Mouse (Mus musculus) midbrain, postnatal 0 days (tissue): ENCODE measurements around the gene Dync1h1. TPM values are rescaled to one million over a fixed set of nuclear protein-coding genes. Genes with fewer than 3 reads are reported as not detected.

Experiments used
- ATAC-seq: fragments of 200-750 bp; cut with Nextera tagmentation; 2 replicates; pipeline ENCODE4 v1.8.0; 2017; ENCODE audit warnings: moderate number of reproducible peaks, mild to moderate bottlenecking, moderate TSS enrichment, moderate library complexity; ENCODE audit not compliant: low FRiP score
- DNase-seq: peaks from one replicate; pipeline ENCODE4 v3.0.0-alpha.2; 2015; ENCODE audit warnings: low spot score
- H3K27ac ChIP-seq: fragments of 300-500 bp; sonication (generic); 2 replicates; pipeline ENCODE4 v1.5.1; 2014; ENCODE audit warnings: low read depth, mild to moderate bottlenecking, low read length, mixed read lengths
- H3K27me3 ChIP-seq: fragments of 300-500 bp; sonication (generic); 2 replicates; pipeline ENCODE4 v1.6.1; 2014; ENCODE audit warnings: low read length, control low read depth, mixed read lengths; ENCODE audit not compliant: insufficient read depth
- H3K36me3 ChIP-seq: fragments of 300-500 bp; sonication (generic); 2 replicates; pipeline ENCODE4 v1.6.1; 2014; ENCODE audit warnings: low read length, control low read depth, mixed read lengths; ENCODE audit not compliant: insufficient read depth
- H3K4me1 ChIP-seq: fragments of 300-500 bp; sonication (generic); 2 replicates; pipeline ENCODE4 v1.6.1; 2014; ENCODE audit warnings: mild to moderate bottlenecking, control low read depth, antibody characterized with exemption, low read length, mixed read lengths; ENCODE audit not compliant: insufficient read depth
- H3K4me2 ChIP-seq: fragments of 300-500 bp; sonication (generic); 2 replicates; pipeline ENCODE4 v1.6.1; 2014; ENCODE audit warnings: low read depth, mild to moderate bottlenecking, low read length, mixed read lengths; ENCODE audit not compliant: poor library complexity, severe bottlenecking
- H3K4me3 ChIP-seq: fragments of 300-500 bp; sonication (generic); 2 replicates; pipeline ENCODE4 v1.5.1; 2014; ENCODE audit warnings: low read depth, mild to moderate bottlenecking, low read length, moderate library complexity
- H3K9ac ChIP-seq: fragments of 300-500 bp; sonication (generic); replicated peaks from 2 replicates; pipeline ENCODE4 v1.6.1; 2014; ENCODE audit warnings: mild to moderate bottlenecking, low read length, moderate library complexity, mixed read lengths; ENCODE audit not compliant: poor library complexity, severe bottlenecking
- H3K9me3 ChIP-seq: fragments of 300-500 bp; sonication (generic); 2 replicates; pipeline ENCODE4 v1.6.1; 2016; ENCODE audit warnings: low read length, control low read depth
- CTCF ChIP-seq: IDR thresholded peaks from 2 replicates; pipeline ENCODE4 v1.5.1; 2016; ENCODE audit warnings: antibody characterized with exemption, mild to moderate bottlenecking
- WGBS: fragments of 180-500 bp; shearing (Covaris S2); extraction: QIAGEN DNeasy Blood & Tissue Kit; methylation state at CpG from one replicate; pipeline ENCODE4 v1.1.7; 2014; 5-methylcytosine and 5-hydroxymethylcytosine counted together
- polyA plus RNA-seq: library from polyadenylated mRNA; unstranded; fragments of >200 nt; fragmentation: Nextera tagmentation; extraction: Ambion mirVana; gene quantifications from 2 replicates; pipeline ENCODE4 v1.2.1, GENCODE M21; 2015
- total RNA-seq: library from RNA; depleted of rRNA; stranded (reverse); fragments of >200 nt; gene quantifications from 2 replicates; pipeline ENCODE4 v1.2.3, GENCODE M21; 2014

Dync1h1 gene
- total and polyA plus RNA-seq, 2 experiments from 2014 or later: 60.3 to 271 TPM

- WGBS: 95% methylated on average over 7 of the region's 7 CpGs
These were observed 43.1 kb upstream of the Dync1h1 start for GRCm38 (mm10) chr12:110558175-110558574.

GRCm38 (mm10) chr12:110563383-110563782 is 37.9 kb upstream of the Dync1h1 start:
- H3K9me3 ChIP-seq: no peaks in the 10 kb centered on the region
- H3K27ac ChIP-seq: no peak overlapping the region
- DNase-seq (no peak), ATAC-seq (no peak)
- H3K36me3 ChIP-seq: peaks cover 53% of the 10 kb centered on the region
- WGBS: 62% methylated on average over 11 of the region's 11 CpGs
- no peaks in the 10 kb centered on the region for H3K4me1 ChIP-seq
- no peak overlapping the region for H3K9ac ChIP-seq
- no peak for TF ChIP-seq CTCF
- H3K4me3 ChIP-seq: no peak overlapping the region
- no peaks in the 10 kb centered on the region for H3K27me3 ChIP-seq
- no peak overlapping the region for H3K4me2 ChIP-seq

More at GRCm38 (mm10) chr12:110558175-110558574, 43.1 kb upstream of the Dync1h1 start:
- Histone ChIP-seq H3K4me1 (no peaks in the 10 kb centered on the region), H3K36me3 (peaks cover 58% of the 10 kb centered on the region), H3K9me3 (no peaks in the 10 kb centered on the region), H3K4me2 (no peak overlapping the region), H3K4me3 (no peak overlapping the region), H3K27me3 (no peaks in the 10 kb centered on the region), H3K27ac (no peak overlapping the region), H3K9ac (no peak overlapping the region)
- no peak for DNase-seq
- no peak for ATAC-seq
- no peak for TF ChIP-seq CTCF

- Histone ChIP-seq H3K27ac (no peak overlapping the region), H3K36me3 (peaks cover 52% of the 10 kb centered on the region), H3K4me2 (no peak overlapping the region), H3K27me3 (no peaks in the 10 kb centered on the region), H3K9me3 (no peaks in the 10 kb centered on the region), H3K4me3 (no peak overlapping the region), H3K9ac (no peak overlapping the region), H3K4me1 (no peaks in the 10 kb centered on the region)
- no peak for TF ChIP-seq CTCF
- WGBS: 96% methylated on average over 11 of the region's 11 CpGs
- DNase-seq (no peak), ATAC-seq (no peak)
These were observed 36.4 kb upstream of the Dync1h1 start for GRCm38 (mm10) chr12:110564848-110565247.

- H3K4me1 ChIP-seq: no peaks in the 10 kb centered on the region
- no peak overlapping the region for H3K4me2 ChIP-seq
- no peak overlapping the region for H3K9ac ChIP-seq
- H3K9me3 ChIP-seq: no peaks in the 10 kb centered on the region
- H3K27me3 ChIP-seq: no peaks in the 10 kb centered on the region
- ATAC-seq: no peak
- H3K4me3 ChIP-seq: no peak overlapping the region
- 88% methylated on average over 9 of the region's 9 CpGs for WGBS
- no peak overlapping the region for H3K27ac ChIP-seq
- no peak for DNase-seq
- peaks cover 56% of the 10 kb centered on the region for H3K36me3 ChIP-seq
- no peak for TF ChIP-seq CTCF
These were observed 34.9 kb upstream of the Dync1h1 start for GRCm38 (mm10) chr12:110566366-110566765.

- Histone ChIP-seq H3K27ac (no peak overlapping the region), H3K4me1 (no peaks in the 10 kb centered on the region), H3K4me2 (no peak overlapping the region), H3K27me3 (no peaks in the 10 kb centered on the region), H3K9ac (no peak overlapping the region), H3K9me3 (no peaks in the 10 kb centered on the region), H3K36me3 (peaks cover 48% of the 10 kb centered on the region), H3K4me3 (no peak overlapping the region)
- DNase-seq (no peak), ATAC-seq (no peak)
- 95% methylated on average over 10 of the region's 10 CpGs for WGBS
- TF ChIP-seq CTCF: no peak
These were observed 30.2 kb upstream of the Dync1h1 start for GRCm38 (mm10) chr12:110571050-110571449.

GRCm38 (mm10) chr12:110572351-110572750 is 28.9 kb upstream of the Dync1h1 start:
- Histone ChIP-seq H3K4me2 (no peak overlapping the region), H3K9me3 (no peaks in the 10 kb centered on the region), H3K4me1 (no peaks in the 10 kb centered on the region), H3K27ac (no peak overlapping the region), H3K9ac (no peak overlapping the region), H3K27me3 (no peaks in the 10 kb centered on the region), H3K36me3 (peaks cover 37% of the 10 kb centered on the region; the same call in 1 of the 2 replicates), H3K4me3 (no peak overlapping the region)
- TF ChIP-seq CTCF: no peak
- DNase-seq (no peak), ATAC-seq (no peak)
- WGBS: 98% methylated on average over 4 of the region's 4 CpGs
